Mouse (Mus musculus): ENCODE measurements at regions not wholly inside any gene's neighbourhood (a gene's known extent, or its start where the extent isn't known, plus 50 kb on each side); places are given as distances from the start of the nearest gene placed in this dataset.
"Not testable (repeated sequence)": the region's sequence is repeated elsewhere in the genome, so short reads cannot be mapped to it uniquely, and the experiment has no call there.

DNA sequence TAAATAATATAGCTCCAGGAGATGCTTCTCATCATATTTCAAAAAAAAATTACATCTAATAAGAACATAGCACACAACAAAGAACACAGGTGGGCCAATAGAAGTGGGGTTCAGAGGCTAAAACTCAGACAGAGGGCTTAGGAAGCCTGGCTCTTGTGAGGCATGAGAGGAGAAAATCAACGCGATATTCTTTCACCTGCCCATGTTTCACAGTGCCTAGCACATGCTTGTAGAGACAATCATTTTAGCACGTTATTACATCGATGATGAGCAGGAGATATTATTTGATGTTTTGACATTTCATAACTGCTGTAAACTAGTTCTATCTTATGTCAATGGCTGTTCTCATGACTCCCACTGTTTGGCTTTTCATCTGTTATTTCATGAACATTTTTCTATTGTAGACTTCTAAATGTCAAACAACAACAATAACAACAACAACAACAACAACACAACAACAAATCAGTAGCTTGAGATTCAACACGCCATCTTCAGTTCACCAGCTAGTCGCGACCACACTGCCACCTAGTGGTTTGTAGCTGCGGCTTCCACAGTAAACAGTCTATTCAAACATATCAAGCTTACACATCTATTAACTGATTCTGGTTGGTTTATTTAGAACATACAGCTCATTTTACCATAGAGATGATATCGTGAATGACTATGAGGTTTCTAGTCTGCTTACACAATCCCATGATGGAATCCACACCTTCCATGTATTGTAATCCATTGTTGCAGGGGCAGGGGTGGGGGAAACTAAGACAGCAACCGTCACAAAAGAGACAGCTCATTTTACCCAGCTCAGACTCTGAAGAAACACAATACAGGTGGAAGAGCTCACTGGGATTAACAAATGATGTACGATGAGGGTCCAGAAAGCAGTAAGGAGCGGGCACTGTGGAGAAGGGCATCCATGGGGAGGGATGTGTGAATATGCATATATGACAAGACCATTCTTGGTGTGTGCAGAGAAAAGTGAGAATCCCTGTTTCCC, 60.5 kb upstream of the Tmem200a start:
- Histone ChIP-seq H3K4me3 (no peak overlapping the region), H3K4me1 (no peaks in the 10 kb centered on the region), H3K4me2 (replicated peaks) (no peak overlapping the region), H3K9me3 (no peaks in the 10 kb centered on the region), H3K36me3 (no peaks in the 10 kb centered on the region), H3K27ac (replicated peaks) (no peak overlapping the region), H3K27me3 (no peaks in the 10 kb centered on the region), H3K9ac (replicated peaks) (no peak overlapping the region)
- peak; percentile 93 for ATAC-seq (replicated peaks)
- WGBS: 36% methylated on average over 12 of the region's 12 CpGs

GRCm38 (mm10) chr10:26152586-26152985, 73.7 kb upstream of the Tmem200a start:
- ATAC-seq (replicated peaks): no peak
- no peak overlapping the region for H3K27ac ChIP-seq (replicated peaks)
- no peak overlapping the region for H3K4me2 ChIP-seq (replicated peaks)
- H3K36me3 ChIP-seq: no peaks in the 10 kb centered on the region
- H3K4me1 ChIP-seq: no peaks in the 10 kb centered on the region
- H3K4me3 ChIP-seq: no peak overlapping the region
- 68% methylated on average over 2 of the region's 2 CpGs for WGBS
- H3K9me3 ChIP-seq: no peaks in the 10 kb centered on the region
- no peak overlapping the region for H3K9ac ChIP-seq (replicated peaks)
- no peaks in the 10 kb centered on the region for H3K27me3 ChIP-seq

DNA sequence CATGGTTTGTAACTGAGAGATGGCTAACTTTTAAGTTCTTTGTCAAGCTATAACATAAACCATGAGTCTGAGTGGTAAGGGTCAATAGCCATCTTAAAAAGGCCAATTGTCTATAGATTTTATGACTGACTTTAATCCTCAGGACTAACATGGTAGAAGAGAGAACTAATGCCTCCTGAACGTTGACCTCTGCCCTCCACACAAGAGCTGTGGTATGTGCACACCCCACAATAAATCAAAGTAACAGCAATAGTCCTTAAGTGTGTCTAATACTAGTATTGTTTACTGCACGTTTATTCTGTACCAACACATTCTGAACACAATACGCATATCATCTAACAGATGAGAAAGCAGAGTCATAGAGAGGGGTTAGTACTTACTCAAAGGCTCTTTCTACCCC, 70.7 kb upstream of the Samd3 start:
- H3K27me3 ChIP-seq: no peaks in the 10 kb centered on the region
- H3K27ac ChIP-seq (replicated peaks): no peak overlapping the region
- H3K36me3 ChIP-seq: no peaks in the 10 kb centered on the region
- WGBS: 34% methylated on average over 3 of the region's 3 CpGs
- no peak for ATAC-seq (replicated peaks)
- H3K4me2 ChIP-seq (replicated peaks): no peak overlapping the region
- no peak overlapping the region for H3K9ac ChIP-seq (replicated peaks)
- no peak overlapping the region for H3K4me3 ChIP-seq
- H3K4me1 ChIP-seq: no peaks in the 10 kb centered on the region
- H3K9me3 ChIP-seq: no peaks in the 10 kb centered on the region

DNA sequence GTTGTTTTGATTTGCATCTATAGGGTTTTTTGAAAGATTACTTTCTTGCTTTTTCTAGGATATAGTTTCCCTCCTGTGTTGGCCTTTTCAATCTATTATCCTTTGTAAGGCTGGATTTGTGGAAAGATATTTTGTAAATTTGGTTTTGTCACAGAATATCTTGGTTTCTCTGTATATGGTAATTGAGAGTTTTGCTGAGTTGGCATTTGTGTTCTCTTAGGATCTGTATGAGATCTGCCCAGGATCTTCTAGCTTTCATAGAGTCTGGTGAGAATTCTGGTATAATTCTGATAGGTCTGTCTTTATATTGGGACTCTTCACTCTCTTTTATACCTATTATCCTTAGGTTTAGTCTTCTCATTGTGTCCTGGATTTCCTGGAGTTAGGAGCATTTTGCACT, 68.4 kb upstream of the Samd3 start:
- not testable (repeated sequence) for H3K36me3 ChIP-seq; ATAC-seq (replicated peaks); H3K27ac ChIP-seq (replicated peaks); H3K4me1 ChIP-seq; H3K9me3 ChIP-seq; H3K4me3 ChIP-seq; H3K27me3 ChIP-seq; H3K9ac ChIP-seq (replicated peaks); H3K4me2 ChIP-seq (replicated peaks)

- ATAC-seq (replicated peaks): no peak
- H3K27ac ChIP-seq (replicated peaks): no peak overlapping the region
- no peak overlapping the region for H3K4me2 ChIP-seq (replicated peaks)
- H3K4me1 ChIP-seq: no peaks in the 10 kb centered on the region
- H3K27me3 ChIP-seq: no peaks in the 10 kb centered on the region
- H3K9ac ChIP-seq (replicated peaks): no peak overlapping the region
- no peak overlapping the region for H3K4me3 ChIP-seq
- WGBS: 81% methylated on average over 2 of the region's 2 CpGs
- H3K36me3 ChIP-seq: no peaks in the 10 kb centered on the region
- no peaks in the 10 kb centered on the region for H3K9me3 ChIP-seq
Observed at GRCm38 (mm10) chr10:26164531-26164930, 65.0 kb upstream of the Samd3 start.

GRCm38 (mm10) chr10:26177591-26177990, 51.9 kb upstream of the Samd3 start:
- WGBS: 87% methylated on average over 1 of the region's 1 CpGs
- ATAC-seq (replicated peaks): no peak
- Histone ChIP-seq H3K4me3 (no peak overlapping the region), H3K36me3 (no peaks in the 10 kb centered on the region), H3K9ac (replicated peaks) (no peak overlapping the region), H3K4me2 (replicated peaks) (no peak overlapping the region), H3K4me1 (no peaks in the 10 kb centered on the region), H3K9me3 (no peaks in the 10 kb centered on the region), H3K27ac (replicated peaks) (no peak overlapping the region), H3K27me3 (no peaks in the 10 kb centered on the region)

GRCm38 (mm10) chr10:26178356-26178755, 51.2 kb upstream of the Samd3 start:
- H3K27ac ChIP-seq (replicated peaks): no peak overlapping the region
- peak; percentile 69 for ATAC-seq (replicated peaks)
- H3K36me3 ChIP-seq: no peaks in the 10 kb centered on the region
- H3K9me3 ChIP-seq: no peaks in the 10 kb centered on the region
- no peak overlapping the region for H3K9ac ChIP-seq (replicated peaks)
- H3K4me3 ChIP-seq: no peak overlapping the region
- 70% methylated on average over 3 of the region's 3 CpGs for WGBS
- H3K27me3 ChIP-seq: no peaks in the 10 kb centered on the region
- H3K4me1 ChIP-seq: no peaks in the 10 kb centered on the region
- H3K4me2 ChIP-seq (replicated peaks): no peak overlapping the region

Data from forebrain, embryonic 15.5 days (tissue).